Mouse (Mus musculus) midbrain, embryonic 16.5 days (tissue): Measurements from ENCODE around the gene Gm13078. TPM values are rescaled to one million over a fixed set of nuclear protein-coding genes. Genes with fewer than 3 reads are reported as not detected.

Source experiments
- ATAC-seq: fragments of 200-750 bp; cut with Nextera tagmentation; 2 replicates; pipeline ENCODE4 v1.8.0; 2017; ENCODE audit warnings: moderate TSS enrichment
- H3K27ac ChIP-seq: fragments of 300-500 bp; sonication (generic); 2 replicates; pipeline ENCODE4 v1.5.1; 2014; ENCODE audit warnings: mild to moderate bottlenecking, low read length, mixed read lengths
- H3K27me3 ChIP-seq: fragments of 300-500 bp; sonication (generic); 2 replicates; pipeline ENCODE4 v1.6.1; 2014; ENCODE audit warnings: low read depth, low read length, mixed read lengths; ENCODE audit not compliant: control insufficient read depth, insufficient read depth
- H3K36me3 ChIP-seq: fragments of 300-500 bp; sonication (generic); 2 replicates; pipeline ENCODE4 v1.6.1; 2014; ENCODE audit warnings: mild to moderate bottlenecking, low read length, moderate library complexity, mixed read lengths; ENCODE audit not compliant: control insufficient read depth, insufficient read depth
- H3K4me1 ChIP-seq: fragments of 300-500 bp; sonication (generic); 2 replicates; pipeline ENCODE4 v1.6.1; 2014; ENCODE audit warnings: mild to moderate bottlenecking, low read length, mixed read lengths; ENCODE audit not compliant: control insufficient read depth, insufficient read depth
- H3K4me2 ChIP-seq: fragments of 300-500 bp; sonication (generic); 2 replicates; pipeline ENCODE4 v1.6.1; 2014; ENCODE audit warnings: mild to moderate bottlenecking, low read length, mixed read lengths
- H3K4me3 ChIP-seq: fragments of 300-500 bp; sonication (generic); 2 replicates; pipeline ENCODE4 v1.5.1; 2014; ENCODE audit warnings: low read depth, mild to moderate bottlenecking, low read length, moderate library complexity, mixed read lengths
- H3K9ac ChIP-seq: fragments of 300-500 bp; sonication (generic); 2 replicates; pipeline ENCODE4 v1.6.1; 2014; ENCODE audit warnings: low read depth, low read length, mixed read lengths
- H3K9me3 ChIP-seq: fragments of 300-500 bp; sonication (generic); replicated peaks from 2 replicates; pipeline ENCODE4 v1.6.1; 2014; ENCODE audit warnings: mild to moderate bottlenecking, low read length, mixed read lengths; ENCODE audit not compliant: control insufficient read depth, poor library complexity, severe bottlenecking
- WGBS: fragments of 180-500 bp; shearing (Covaris S2); extraction: QIAGEN DNeasy Blood & Tissue Kit; methylation state at CpG from one replicate; pipeline ENCODE4 v1.1.7; 2014; 5-methylcytosine and 5-hydroxymethylcytosine counted together
- polyA plus RNA-seq: library from polyadenylated mRNA; unstranded; fragments of >200 nt; fragmentation: Nextera tagmentation; extraction: Ambion mirVana; gene quantifications from 2 replicates; pipeline ENCODE4 v1.2.1, GENCODE M21; 2015

Gm13078 gene
- not detected in 2 replicates for polyA plus RNA-seq

DNA sequence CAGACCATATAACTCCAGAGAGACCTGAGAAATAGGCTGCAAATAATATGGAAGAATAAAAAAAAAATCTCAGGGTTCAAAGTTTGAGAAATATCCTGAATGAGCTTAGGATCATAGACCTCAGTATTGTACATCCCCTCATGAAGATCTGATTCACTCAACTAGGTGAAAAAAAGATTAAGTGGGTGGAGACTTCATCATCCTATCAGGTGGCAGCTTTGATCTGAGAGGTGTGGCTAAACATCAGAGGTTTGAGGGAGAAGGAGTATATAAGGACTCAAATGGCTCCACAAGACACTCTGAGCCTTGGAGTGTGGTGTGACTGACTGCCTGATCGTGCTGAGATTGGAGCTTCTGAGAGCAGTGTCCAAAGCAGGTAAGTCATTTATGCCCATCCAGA is at the start of gene Gm13078:
Gene Gm13078, plus strand, starts transcription at position 301 of the 400 bp plus-strand sequence.
- no peak within 1 kb of the TSS for H3K4me3 ChIP-seq
- H3K27ac ChIP-seq: no peak within 1 kb of the TSS
- ATAC-seq: no peak
- no peaks in the 10 kb centered on the region for H3K4me1 ChIP-seq
- no peaks in the 10 kb centered on the region for H3K36me3 ChIP-seq
- 100% methylated on average over 1 of the region's 1 CpGs for WGBS
- H3K27me3 ChIP-seq: no peaks in the 10 kb centered on the region
- no peak within 1 kb of the TSS for H3K4me2 ChIP-seq
- H3K9me3 ChIP-seq: peaks cover 11% of the 10 kb centered on the region
- H3K9ac ChIP-seq: no peak within 1 kb of the TSS

DNA sequence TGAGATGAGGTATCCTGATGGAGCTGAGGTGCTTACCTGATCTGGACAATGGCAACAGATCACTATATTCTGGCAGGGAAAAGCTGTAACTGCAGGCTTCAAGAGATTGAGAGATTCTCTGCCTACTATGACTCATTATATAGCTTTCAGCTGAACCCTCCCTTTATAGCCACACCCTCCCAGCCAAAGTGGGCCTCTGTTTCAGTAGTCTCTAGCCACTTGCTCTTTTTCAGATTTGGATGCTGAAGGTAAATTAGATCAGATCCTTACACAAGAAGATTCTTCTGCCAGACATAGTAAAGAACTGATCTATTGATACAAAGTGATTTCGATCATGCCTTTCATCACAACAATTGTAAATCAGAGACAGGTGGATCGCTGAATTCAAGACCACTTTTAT is 16.6 kb upstream of the Gm13078 start, which contains the start of gene Gm13089:
Gene Gm13089, minus strand, starts transcription at position 101 of the 400 bp plus-strand sequence.
- Histone ChIP-seq H3K27me3 (no peaks in the 10 kb centered on the region), H3K4me3 (no peak within 1 kb of the TSS), H3K36me3 (no peaks in the 10 kb centered on the region), H3K9me3 (peaks cover 36% of the 10 kb centered on the region), H3K4me2 (no peak within 1 kb of the TSS), H3K4me1 (no peaks in the 10 kb centered on the region), H3K27ac (no peak within 1 kb of the TSS), H3K9ac (no peak within 1 kb of the TSS)
- WGBS: 89% methylated on average over 2 of the region's 2 CpGs
- no peak for ATAC-seq

Other genes with a start within 250 kb of the Gm13078 start
- gene Gm13043, start 208.1 kb upstream of the Gm13078 start, polyA plus RNA-seq: not detected in 2 replicates
- gene Gm13040, start 183.5 kb upstream of the Gm13078 start, polyA plus RNA-seq: not detected in 2 replicates
- gene BC080695, start 167.8 kb upstream of the Gm13078 start, polyA plus RNA-seq: not detected in 2 replicates
- gene Gm13057, start 167.7 kb upstream of the Gm13078 start, polyA plus RNA-seq: not detected in 2 replicates
- gene Gm13083, start 104.5 kb upstream of the Gm13078 start, polyA plus RNA-seq: not detected in 2 replicates
- gene Gm13088, start 62.2 kb upstream of the Gm13078 start, polyA plus RNA-seq: not detected in 2 replicates
- not detected in 2 replicates for gene Gm13089, start 16.7 kb upstream of the Gm13078 start, polyA plus RNA-seq
- gene Gm13023, start 69.9 kb downstream of the Gm13078 start, polyA plus RNA-seq: not detected in 2 replicates
- not detected in 2 replicates for gene Gm13084, start 96.6 kb downstream of the Gm13078 start, polyA plus RNA-seq
- not detected in 2 replicates for gene Gm13103, start 127.0 kb downstream of the Gm13078 start, polyA plus RNA-seq
- not detected in 2 replicates for gene Pramef6, start 180.9 kb downstream of the Gm13078 start, polyA plus RNA-seq
- not detected in 2 replicates for gene Pramef25, start 231.6 kb downstream of the Gm13078 start, polyA plus RNA-seq
- gene Gm13101, start 247.5 kb downstream of the Gm13078 start, polyA plus RNA-seq: not detected in 2 replicates